Mouse (Mus musculus) cerebellum, adult 8-10 months (tissue): ENCODE measurements at regions not wholly inside any gene's neighbourhood (a gene's known extent, or its start where the extent isn't known, plus 50 kb on each side); places are given as distances from the start of the nearest gene placed in this dataset.

Experiments used
- DNase-seq: peaks from one replicate; pipeline ENCODE4 v3.0.0; 2022

DNA sequence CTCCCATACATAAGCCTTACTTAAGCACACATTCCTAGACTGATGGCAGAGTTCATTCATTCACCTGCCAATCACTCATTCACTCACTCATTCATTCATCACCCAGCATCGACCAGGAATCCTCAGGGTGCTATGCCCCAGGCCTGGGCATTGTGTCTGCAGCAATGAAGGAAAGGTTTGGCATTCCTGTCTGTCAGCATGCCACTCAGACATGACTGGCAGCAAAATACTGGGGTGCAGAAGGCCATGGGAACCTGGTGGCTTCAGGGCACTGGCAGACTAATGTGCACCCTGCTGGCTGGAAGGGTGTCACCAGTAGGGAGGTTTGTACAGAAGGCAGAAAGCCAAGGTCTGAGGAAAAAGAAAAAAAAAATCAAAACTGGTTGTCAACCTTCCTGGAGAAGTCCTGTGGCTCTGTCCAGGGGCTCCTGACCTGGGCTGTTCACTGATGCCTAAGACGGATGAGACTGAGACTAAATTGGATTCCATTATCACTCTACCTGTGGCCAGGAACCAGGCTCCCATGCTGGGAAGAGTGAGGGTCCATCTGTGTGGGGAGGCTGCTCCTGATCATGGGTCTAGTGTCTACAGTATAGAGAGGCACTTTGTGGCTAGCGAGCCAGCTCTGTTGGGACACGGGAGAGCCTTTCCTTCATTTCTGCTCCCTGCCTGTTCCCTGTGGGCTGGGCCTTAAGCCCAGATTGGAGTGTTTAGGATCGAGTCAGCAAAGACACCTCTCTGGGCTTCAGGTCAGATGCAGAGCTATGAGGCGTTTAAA, 104.1 kb downstream of the Cstad start:
- no peak for DNase-seq

DNA sequence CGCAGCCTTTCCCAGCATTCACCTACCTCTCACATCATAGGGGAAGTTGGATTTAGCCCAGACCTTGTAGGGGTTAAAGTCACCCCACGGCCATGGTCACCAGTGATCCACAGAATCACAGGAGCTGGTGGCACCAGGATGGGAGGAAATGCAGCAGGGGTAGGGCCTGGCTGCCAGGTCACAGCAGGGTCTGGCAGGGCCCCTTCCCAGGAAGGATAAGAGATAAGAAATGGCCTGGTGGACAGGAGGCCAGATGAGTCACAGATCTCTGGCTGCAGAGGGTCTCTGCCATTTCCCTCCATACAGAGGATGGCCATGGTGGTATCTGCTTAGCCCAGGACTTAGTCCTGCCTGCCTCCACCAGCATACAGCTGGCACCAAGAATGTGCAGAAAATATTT, 103.0 kb downstream of the Cstad start:
- DNase-seq = no peak

DNA sequence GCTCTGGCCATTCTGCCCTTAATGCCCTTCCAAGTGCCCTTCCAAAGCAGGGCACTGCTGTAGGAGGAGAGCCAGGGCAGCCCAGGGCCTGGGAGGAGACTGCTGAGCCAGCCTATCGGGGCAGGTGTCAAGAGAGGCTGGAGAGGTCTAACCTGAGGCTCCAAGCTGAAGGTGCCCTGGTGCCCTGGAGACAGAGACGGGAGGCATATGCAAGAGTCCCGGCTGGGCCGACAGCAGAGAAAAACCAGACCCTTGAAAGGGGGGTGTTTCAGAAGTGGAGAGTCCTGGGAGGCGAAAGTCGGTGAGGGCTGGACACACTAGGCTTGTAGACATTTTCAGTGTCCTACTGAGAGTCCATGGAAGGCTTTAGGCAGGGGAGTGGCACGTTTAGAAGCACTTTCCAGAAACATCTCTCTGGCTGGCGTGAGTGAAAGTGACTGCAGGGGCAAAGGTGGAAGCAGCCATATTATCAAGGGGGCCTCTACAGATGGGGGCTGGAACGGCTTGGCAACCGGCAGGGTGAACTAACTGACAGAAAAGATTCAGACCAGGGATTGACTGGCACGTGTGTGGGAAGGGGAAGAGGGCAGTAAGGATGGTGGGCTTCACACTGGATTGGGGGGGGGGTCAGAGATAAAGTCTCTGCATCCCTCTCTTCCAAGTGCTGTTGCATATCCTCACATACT, 101.1 kb downstream of the Cstad start:
- peak; percentile 42 for DNase-seq

DNA sequence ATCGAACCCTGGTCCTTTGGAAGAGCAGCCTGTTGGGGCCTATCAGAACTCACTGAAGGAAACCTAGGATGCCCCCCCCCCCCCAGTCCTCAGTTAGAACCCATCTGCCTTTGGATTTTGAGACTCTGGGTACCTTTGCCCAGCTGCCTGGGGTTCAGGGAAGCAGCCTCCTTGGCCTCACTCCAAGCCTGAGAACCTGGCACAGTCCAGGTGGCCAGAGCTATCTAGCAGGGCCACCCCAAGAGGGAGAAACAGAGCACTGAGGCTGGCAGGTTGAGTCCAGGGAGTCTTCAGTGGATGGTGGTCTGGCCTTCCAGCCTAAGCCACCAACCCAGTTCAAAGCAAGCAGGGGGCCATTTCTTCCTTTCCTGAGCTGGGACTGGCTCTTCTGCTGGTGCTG, 100.2 kb downstream of the Cstad start:
- DNase-seq = no peak

DNA sequence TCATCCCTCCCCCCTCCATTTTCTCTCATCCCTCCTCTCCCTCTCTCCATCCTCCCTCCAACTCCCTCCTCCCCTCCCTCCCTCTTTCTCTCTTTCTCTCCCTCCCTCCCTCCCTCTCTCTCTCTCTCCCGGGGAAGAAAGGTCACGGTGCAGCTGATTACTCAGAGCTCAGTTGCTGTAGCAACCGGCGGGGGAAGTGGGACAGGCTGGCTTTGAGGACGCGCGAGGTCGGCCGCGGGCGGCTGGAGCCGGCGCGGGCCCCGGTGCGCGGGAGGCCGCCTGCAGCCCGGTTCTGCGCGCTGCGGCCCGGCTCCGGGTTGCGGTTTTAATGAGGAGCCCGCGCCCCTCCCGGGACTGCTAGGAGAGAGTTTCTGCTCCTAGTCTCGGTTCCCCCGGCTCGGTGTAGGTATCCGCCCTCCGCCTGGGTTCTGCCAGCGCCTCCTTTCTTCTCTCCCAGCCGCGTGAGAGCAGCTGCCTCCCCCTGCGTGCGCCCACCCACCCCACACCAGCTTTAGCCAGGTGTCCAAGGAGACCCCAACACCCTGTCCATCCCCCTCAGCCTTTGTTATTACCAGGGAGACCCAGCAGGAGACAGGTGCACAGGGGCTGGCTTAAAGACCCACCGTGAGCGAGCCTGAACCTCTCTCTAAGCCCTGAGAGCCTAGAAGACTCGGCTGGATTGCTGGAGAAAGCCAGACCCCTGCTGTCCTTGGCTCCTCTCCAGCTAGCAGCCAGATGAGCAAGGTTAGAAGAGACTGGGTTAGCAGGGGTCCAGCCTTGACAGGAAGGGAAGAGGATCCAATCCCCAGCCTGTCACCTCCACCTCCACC, 98.6 kb downstream of the Cstad start:
- DNase-seq = peak; percentile 83

DNA sequence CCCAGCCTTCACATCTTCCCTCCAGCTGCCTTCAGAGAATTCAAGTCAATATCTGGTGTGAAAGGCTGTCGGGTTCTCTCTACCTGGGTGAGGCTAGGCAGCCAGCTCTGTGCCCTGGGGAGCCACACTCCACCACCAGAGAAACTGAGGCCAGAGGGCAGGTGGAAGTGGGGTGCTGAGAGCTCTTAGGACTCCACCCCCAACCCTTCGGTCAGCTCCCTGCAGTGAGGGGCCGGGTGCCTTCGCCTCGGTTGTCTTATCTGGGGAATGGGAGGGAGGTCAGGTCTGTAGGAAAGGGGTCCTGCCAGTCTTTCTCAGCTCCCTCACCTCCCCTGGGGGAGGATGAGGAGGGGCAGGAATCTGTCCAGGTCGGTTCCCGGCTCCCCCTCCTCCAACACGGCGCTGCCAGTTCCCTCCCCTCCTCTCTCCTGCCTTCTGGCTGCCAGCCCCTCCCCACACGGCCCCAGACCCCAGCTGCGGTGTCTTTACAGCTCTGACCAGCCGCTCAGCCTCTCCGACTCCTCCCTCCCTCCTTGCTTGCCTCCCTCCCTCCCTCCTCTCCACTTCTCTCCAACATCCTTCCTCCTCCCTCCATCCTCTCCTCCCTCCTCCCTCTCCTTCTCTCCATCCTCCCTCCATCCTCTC, 97.8 kb downstream of the Cstad start:
- DNase-seq = no peak

DNA sequence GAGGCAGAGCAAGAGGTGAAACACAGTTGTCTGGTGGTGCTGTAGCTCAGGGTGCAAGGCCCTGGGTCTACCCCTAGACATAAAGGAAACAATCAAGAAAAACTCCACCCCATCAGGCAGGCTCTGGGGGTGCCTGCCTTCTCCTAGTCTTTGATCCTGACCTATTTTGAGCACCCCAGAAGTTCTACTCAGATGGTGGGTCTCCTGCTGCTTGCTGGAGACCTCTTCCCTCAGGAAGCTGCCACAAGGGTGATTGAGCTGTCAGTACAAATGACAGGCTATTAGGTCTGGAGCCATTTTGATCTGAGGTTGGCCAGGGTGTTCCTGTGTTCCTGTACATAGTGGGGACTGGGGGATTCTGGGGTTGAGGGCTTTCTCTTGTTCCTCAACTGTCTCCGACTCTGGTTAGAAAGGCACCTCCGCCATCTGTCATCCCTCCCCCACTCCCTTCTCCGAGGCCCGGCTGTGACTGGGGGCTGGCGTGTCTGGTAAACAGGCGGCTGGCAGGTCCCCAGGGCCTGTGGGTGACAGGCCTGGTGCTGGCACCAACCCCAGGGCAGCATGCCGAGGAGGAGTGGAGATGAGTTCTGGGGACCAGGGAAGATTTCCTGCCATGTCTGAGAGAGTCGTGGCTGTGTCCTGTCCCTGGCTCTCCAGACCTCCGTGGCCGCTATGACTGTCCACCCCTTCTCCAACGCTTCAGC, 97.2 kb downstream of the Cstad start:
- DNase-seq = peak; percentile 98

DNA sequence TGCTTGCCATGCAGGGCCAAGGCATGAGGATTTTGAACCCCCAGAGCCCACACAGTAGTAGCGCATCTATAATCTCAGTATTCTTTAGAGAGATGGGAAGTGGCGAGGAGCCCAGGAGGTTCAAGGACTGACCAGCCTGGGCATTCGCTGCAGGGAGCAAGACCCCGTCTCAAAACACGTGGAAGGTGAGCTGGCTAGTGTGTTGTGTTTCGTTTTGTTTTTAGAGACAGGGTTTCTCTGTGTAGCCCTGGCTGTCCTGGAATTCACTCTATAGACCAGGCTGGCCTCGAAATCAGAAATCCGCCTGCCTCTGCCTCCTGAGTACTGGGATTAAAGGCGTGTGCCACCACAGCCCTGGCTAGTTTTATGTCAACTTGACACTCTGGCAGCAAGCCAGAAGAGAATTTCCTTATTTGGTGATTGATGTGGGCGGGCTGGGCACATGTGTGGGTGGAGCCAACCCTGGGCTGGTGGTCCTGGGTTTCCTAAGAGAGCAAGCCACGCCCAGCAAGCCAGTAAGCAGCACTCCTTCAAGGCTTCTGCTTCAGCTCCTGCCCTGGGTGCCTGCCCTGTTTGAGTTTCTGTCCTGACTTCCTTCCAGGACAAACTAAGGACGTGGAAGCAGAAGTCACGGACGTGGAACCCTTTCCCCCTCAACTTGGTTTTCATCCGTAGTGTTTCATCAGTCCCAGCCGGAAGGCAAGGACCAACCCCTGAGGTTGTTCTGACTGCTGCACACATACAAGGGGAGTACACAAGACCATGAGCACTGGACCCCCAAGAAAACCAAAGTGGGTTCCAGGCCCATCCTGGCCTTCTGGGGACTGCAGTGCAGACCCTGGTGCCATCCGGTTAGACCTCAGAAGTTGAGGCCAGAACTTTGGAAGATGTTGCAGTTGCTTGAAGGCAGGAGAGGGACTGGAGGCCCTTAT, 96.4 kb downstream of the Cstad start:
- DNase-seq = no peak

DNA sequence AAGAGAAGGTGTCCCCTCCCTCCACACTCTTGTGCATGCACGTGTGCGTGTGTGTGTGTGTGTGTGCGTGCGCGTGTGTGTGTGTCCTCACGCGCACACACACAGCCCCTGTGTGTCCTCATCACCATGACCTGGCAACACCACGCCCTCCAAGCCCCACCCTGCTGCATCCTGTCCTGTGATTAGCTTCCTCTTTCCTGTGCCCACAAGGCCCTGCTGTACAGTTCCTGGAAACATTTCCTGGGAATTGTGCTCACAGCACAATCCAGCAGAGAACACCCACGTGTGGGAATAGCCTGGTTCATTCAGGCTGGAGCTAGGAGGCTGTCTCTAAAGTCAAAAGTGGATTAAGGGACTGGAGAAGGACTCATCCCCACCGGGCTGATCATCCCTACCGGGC, 95.5 kb downstream of the Cstad start:
- DNase-seq = no peak

DNA sequence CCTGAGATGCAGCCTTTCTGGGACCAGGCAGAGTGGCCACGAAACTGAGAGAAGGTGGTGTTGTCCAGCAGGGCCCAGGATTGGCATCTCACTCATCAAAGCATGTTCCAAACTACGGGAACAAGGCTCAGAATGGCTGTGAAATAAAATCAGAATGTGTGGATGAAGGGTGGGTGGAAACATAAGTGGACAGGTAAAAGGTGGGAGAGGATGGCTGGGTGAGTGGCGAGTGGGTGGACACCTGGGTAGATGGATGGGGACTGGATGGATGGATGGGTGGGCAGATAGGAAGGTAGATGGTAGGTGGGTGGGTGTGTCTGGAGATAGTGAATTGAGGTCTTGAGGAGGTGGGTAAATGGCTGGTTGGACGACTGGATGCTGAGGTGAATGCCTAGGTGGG, 93.6 kb downstream of the Cstad start:
- DNase-seq = no peak

DNA sequence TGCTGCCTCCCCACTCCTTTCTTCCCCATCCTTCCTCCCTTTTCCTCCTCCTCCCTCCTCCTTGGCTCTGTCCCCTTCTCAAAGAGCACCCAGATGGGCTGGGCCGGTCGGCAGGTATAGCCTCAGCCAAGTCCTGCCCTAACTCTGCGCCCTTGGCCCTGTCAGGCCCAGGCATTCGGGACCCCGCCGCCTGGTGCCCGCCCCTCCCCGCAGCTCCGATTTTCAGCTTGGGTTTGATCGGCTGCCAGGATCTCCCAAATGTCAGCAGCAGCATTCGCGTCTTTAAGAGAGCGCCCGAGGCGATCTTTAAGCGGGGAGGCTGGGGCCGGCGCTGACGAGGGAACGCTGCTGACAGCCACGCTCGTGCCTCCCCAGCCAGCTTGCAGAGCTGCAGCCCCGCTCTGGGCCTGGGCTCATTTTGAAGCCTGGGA, 92.3 kb downstream of the Cstad start:
- DNase-seq = no peak

DNA sequence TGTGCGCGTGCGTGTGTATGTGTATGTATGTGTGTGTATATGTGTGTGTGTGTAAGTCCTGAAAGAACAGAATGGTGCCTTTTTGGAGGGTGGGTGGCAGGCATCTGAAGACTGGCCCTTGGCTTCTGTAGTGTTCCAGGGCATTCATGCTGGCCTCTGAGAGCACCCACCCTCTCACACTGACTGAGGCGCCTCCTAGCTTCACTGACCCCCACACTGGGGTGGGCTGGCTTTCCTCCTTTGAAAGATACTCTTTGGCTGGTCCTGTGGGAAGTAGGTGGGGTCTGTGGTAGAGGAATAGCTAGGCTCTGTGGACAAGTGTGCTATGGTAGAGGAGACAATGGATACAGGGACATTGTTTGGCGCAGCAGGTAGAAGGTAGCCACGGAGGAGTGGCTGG, 91.5 kb downstream of the Cstad start:
- DNase-seq = no peak

DNA sequence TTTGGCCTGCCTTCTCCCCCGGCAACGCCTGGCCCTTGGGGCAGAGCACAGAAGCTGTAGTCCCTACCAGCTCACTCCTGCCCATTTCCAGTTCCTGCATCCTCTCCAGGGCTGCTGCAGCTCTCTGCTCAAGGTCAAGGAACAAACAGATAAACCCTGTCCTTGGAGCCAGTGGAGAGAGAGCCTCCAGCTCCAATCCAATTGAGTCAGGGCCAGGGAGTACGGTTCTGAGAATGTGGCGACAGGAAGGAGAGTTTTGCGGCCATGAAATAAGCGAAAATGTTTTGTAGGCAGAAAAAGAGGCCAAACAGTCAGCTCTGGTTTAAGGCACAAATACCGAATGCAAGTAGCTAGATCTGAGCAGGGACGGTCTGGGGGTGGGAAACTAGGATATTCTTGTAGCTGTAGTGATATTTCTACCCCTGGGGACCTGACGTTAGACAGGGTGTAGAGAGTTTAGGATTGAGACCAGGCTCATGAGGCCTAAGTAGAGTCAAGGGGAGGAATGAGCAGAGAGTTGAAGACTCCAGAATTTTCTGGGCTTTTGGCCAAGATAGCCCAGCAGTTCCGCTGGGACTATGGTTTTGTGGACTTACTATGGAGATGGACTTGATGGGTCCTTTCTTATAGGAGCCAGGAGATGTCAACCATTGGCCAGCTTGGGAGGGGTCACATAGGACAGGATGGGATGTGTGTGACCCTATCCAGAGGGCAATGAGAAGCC, 90.5 kb downstream of the Cstad start:
- no peak for DNase-seq

DNA sequence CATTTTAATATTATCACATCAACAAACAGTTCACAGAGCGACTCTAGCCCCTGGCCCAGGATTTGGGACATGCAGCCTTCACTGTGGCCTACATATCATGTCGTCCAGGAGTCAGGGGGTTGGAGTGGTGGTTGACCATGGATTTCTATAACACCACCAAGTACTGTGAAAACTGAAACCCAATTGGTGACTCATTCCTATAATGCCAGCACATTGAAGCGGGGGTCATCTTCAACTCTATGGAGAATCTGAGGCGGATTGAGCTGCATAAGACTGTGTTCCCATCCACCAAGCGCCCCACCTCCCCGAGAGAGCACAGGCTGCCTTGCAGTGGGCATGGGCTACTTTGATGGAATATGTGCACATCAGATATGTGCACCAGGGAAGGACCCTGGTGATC, 89.6 kb downstream of the Cstad start:
- no peak for DNase-seq

DNA sequence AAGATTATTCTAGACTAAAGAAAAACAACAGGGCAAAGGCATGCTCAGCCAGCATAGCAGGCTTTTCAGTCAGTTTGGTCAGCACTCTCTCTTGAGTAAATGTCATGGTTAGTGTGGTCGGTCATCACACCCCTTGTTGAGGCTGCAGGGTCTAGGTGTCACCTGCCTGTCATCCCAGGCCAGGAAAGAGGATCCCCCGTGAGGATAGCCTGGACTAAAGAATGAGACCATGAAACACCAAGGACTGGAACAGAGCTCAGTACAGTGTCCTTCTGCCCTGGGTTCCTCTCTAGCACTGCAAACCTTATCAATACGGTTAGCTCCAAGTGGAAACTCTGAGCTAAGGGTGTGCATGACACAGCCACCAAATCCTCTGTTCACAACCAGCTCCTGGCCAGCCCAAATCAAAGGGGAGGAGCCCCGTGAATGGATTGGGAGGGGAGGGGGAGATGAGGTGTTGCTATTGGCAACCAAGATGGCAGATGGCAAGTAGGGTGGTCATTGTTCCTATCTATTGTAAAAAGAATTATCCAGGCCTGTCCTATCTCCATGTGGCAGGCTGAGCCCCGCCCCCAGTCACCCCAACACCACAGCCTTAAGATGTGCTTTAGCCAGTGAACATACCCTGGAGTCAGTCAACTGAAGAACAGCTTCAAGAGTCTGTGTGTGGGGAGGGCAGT, 87.4 kb downstream of the Cstad start:
- DNase-seq = no peak

DNA sequence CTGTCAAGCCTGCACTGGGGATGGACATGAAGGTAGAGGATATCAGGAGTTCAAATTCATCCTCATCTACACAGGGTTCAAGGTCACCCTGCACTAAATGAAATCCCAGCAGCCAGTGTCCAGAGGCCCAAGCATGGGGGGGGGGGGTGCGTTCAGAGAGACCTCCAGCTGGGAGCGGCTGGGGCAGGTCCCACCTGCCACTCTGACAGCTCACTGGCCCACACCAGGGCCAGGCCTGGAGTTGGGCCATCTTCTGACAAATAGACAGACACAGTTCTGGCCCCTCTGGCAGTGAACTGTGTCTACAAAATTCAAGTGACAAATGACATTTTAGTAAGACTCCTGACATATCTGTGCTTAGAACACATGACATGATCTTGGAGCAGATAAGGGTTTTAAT, 86.8 kb downstream of the Cstad start:
- DNase-seq = no peak

DNA sequence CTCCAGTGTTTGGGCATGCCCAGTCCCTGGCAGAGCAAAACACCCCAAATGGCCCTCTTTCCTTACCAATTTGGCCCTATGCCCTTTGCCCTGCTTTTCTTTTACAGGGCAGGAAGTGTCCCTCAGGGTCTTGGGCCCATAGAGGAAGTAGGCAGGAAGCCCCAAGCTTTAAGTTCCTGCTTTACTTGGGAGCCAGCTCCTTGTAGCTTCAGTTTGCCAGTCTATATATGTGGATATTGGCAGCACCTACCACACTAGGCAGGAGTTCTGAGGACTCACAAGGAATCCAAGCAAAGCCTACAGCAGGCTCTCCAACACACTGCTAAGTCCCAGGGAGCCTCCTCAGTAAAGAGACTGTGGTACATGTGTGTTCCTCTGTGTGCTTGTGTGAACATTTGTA, 84.2 kb downstream of the Cstad start:
- no peak for DNase-seq

DNA sequence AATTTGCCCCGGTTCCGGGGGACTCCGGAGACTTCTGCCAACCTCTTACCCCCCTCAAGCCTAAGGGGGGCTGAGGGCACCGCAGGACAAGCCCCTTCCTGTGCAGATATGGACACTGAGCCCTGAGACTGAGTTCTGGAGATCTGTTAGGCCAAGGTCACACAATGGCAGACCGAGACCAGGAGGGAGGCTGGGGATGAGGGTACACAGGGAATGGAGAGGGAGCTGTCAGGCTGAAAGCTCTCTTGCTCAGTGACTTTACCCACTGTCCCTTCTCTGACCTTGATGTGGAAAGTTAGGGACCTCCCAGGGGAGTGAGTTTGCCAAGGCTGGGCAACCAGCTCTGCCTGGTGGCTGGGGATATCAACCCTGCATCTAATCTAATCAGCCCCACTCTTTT, 82.7 kb downstream of the Cstad start:
- no peak for DNase-seq

DNA sequence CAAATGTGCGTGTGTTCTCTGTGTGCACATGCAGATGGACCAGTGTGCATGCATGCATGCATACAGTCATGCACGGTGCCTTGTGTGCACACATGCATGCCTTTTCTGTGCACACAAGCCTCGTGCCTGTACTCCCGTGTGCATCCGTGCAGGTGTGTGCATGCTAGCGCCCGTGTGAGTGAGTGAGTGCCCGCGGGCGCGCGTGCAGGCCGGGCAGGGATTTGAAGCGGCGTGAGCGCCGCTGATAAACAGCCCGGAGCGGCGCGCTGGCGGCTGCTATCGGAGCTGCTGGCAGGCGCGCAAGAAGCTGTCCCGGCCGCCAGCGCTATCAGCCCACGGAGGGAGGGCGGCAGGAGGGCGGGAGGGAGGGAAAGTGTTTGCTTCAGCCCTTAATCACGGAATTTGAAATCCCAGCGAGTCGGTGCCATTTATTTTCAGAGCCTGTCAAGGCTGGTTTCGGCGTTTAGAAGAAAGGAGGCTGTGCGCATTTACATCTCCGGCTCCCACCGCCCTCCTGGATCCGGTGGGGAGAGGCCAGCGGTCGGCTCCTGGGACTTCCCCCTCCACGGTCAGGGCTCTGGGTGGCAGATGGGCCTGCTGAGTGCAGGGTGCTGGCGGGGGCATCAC, 82.1 kb downstream of the Cstad start:
- peak; percentile 64 for DNase-seq

DNA sequence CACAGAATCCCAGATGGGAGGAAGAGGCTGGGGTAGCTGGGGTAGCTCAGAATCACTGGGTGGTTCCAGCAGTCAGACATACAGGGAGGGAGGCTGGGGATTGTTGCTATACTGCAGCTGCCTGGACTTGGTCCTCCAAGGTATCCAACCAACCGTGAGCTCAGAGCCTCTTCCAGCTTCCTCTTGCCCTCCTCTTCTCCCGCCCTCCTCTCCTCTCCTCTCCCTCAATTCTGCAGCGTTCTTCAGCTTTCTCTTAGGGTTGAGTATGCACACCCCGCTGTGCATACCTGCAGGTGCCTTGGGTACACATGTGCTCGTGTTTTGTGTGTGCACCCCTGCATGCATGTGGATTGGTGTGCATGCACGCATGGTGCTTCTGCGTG, 81.6 kb downstream of the Cstad start:
- no peak for DNase-seq
